ENCODE assay signal across 25 mouse cellular contexts in the genomic region with DNA sequence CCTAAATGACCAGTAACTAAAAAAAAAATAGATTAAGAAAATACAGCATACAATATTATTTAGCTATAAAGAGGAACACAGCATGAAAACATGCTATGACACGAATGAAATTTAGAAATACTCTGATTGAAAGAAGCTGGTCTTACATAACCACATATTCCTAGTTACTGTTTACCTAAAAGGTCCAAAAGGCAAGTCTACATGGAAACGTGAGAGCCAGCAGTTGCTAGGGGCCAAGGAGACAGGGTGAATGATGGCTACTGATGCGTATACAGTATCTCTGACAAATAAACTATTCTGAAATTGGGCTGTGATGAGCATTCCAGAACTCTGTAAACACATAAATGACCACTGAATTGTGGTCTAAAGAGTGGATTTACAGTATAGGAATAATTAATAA.
DNase-seq lines count a peak whose midpoint lies in the region; ATAC-seq and TF ChIP-seq lines count a peak whose summit lies in the region.
"Had no signal": no experiment of that assay in that cellular context is flagged by ENCODE, and none has a peak within 500 bp of the region (broad histone marks: within the 10 kb centered on the region; RNA-seq: fewer than 3 reads in every experiment).

No protein-coding gene starts in this region.

- peaks cover 6% of the 10 kb centered on the region; the same call in 1 of the 2 replicates for H3K4me1 ChIP-seq in kidney, adult 2 months (ENCODE audit: control insufficient read depth, insufficient read depth, low read length)
- no peaks in the 10 kb centered on the region for H3K4me1 ChIP-seq in kidney, embryonic 15.5 days
- no peaks in the 10 kb centered on the region for H3K4me1 ChIP-seq in kidney, postnatal 0 days (replicated peaks; ENCODE audit: insufficient read depth, low read length)
- no peaks in the 10 kb centered on the region for H3K4me1 ChIP-seq in kidney, embryonic 16.5 days (ENCODE audit: insufficient read depth, low read length)
- H3K4me1 ChIP-seq in liver, postnatal 0 days (ENCODE audit: insufficient read depth): no peaks in the 10 kb centered on the region
- H3K4me1 ChIP-seq in liver, embryonic 12.5 days: no peaks in the 10 kb centered on the region
- no peaks in the 10 kb centered on the region for H3K4me1 ChIP-seq in heart, embryonic 10.5 days
- H3K4me1 ChIP-seq: forebrain, embryonic 10.5 days; forebrain, embryonic 13.5 days; hindbrain, embryonic 12.5 days had no signal

- peak; percentile 78 for DNase-seq in kidney, adult 2 months
- peak; percentile 16 for DNase-seq in kidney, postnatal 0 days (ENCODE audit: low spot score)
- DNase-seq in liver, postnatal 0 days: no peak
- DNase-seq in kidney, postnatal 36 days: peak; percentile 28 to 59
- no peak for DNase-seq in heart, embryonic 10.5 days (ENCODE audit: low spot score)
- DNase-seq: adrenal gland, postnatal 10 days; adrenal gland, postnatal 36 days; B cell, adult 2 months; cerebellum, adult 18-20 months; cerebellum, adult 9-10 months; cerebellum, postnatal 14 days; gastrocnemius, postnatal 10 days; gastrocnemius, postnatal 36 days; heart, adult 2 months had no signal

- TF ChIP-seq CTCF in kidney, adult 2 months (conservative IDR thresholded peaks at IDR 0.05; ENCODE audit: insufficient read depth, insufficient read length, low read depth, low read length): no peak
- TF ChIP-seq CTCF in kidney, postnatal 0 days (IDR thresholded peaks at IDR 0.05; ENCODE audit: low read depth): no peak
- TF ChIP-seq CTCF in liver, postnatal 0 days (IDR thresholded peaks at IDR 0.05; ENCODE audit: low read depth): no peak

- no peak overlapping the region for H3K4me3 ChIP-seq in kidney, adult 2 months (ENCODE audit: insufficient read depth, low read depth, low read length)
- no peak overlapping the region for H3K4me3 ChIP-seq in kidney, embryonic 15.5 days (replicated peaks)
- H3K4me3 ChIP-seq in kidney, postnatal 0 days (replicated peaks; ENCODE audit: low read depth, low read length): no peak overlapping the region
- no peak overlapping the region for H3K4me3 ChIP-seq in kidney, embryonic 16.5 days (ENCODE audit: low read length)
- no peak overlapping the region for H3K4me3 ChIP-seq in liver, postnatal 0 days (ENCODE audit: low read depth, low read length)
- no peak overlapping the region for H3K4me3 ChIP-seq in liver, embryonic 12.5 days
- no peak overlapping the region for H3K4me3 ChIP-seq in heart, embryonic 10.5 days
- H3K4me3 ChIP-seq: forebrain, embryonic 10.5 days; forebrain, embryonic 13.5 days; heart, adult 2 months; hindbrain, embryonic 12.5 days had no signal

- TF ChIP-seq EP300 in liver, postnatal 0 days (IDR thresholded peaks at IDR 0.05; ENCODE audit: low read depth): no peak

- H3K27me3 ChIP-seq in kidney, adult 2 months (replicated peaks; ENCODE audit: control insufficient read depth, insufficient read depth, low read length): no peaks in the 10 kb centered on the region; the same call in 1 of the 2 replicates
- no peaks in the 10 kb centered on the region for H3K27me3 ChIP-seq in kidney, embryonic 15.5 days
- no peaks in the 10 kb centered on the region for H3K27me3 ChIP-seq in kidney, postnatal 0 days (ENCODE audit: insufficient read depth, low read length)
- no peaks in the 10 kb centered on the region for H3K27me3 ChIP-seq in kidney, embryonic 16.5 days (ENCODE audit: insufficient read depth, low read length)
- no peaks in the 10 kb centered on the region for H3K27me3 ChIP-seq in liver, postnatal 0 days (ENCODE audit: insufficient read depth, low read length)
- no peaks in the 10 kb centered on the region for H3K27me3 ChIP-seq in liver, embryonic 12.5 days (replicated peaks)
- no peaks in the 10 kb centered on the region for H3K27me3 ChIP-seq in heart, embryonic 10.5 days (ENCODE audit: insufficient read depth, poor library complexity, severe bottlenecking)
- H3K27me3 ChIP-seq: CH12.LX; forebrain, embryonic 13.5 days; hindbrain, embryonic 12.5 days had no signal

- no peaks in the 10 kb centered on the region for H3K9me3 ChIP-seq in kidney, embryonic 15.5 days (replicated peaks)
- no peaks in the 10 kb centered on the region for H3K9me3 ChIP-seq in kidney, postnatal 0 days (replicated peaks; ENCODE audit: low read length)
- peaks cover 3% of the 10 kb centered on the region for H3K9me3 ChIP-seq in kidney, embryonic 16.5 days (ENCODE audit: low read length)
- no peaks in the 10 kb centered on the region; the same call in 1 of the 2 replicates for H3K9me3 ChIP-seq in liver, postnatal 0 days (ENCODE audit: low read length)
- no peaks in the 10 kb centered on the region for H3K9me3 ChIP-seq in liver, embryonic 12.5 days (replicated peaks)
- no peaks in the 10 kb centered on the region for H3K9me3 ChIP-seq in heart, embryonic 10.5 days
- H3K9me3 ChIP-seq: forebrain, embryonic 10.5 days; forebrain, embryonic 13.5 days; G1E had no signal

- no peaks in the 10 kb centered on the region for H3K36me3 ChIP-seq in kidney, adult 2 months (ENCODE audit: control insufficient read depth, insufficient read depth, low read length)
- no peaks in the 10 kb centered on the region for H3K36me3 ChIP-seq in kidney, embryonic 15.5 days
- H3K36me3 ChIP-seq in kidney, postnatal 0 days (ENCODE audit: insufficient read depth, low read length): no peaks in the 10 kb centered on the region
- no peaks in the 10 kb centered on the region for H3K36me3 ChIP-seq in kidney, embryonic 16.5 days (ENCODE audit: insufficient read depth, low read length)
- H3K36me3 ChIP-seq in liver, postnatal 0 days (replicated peaks; ENCODE audit: insufficient read depth, low read length): no peaks in the 10 kb centered on the region
- no peaks in the 10 kb centered on the region for H3K36me3 ChIP-seq in liver, embryonic 12.5 days
- H3K36me3 ChIP-seq in heart, embryonic 10.5 days: no peaks in the 10 kb centered on the region
- H3K36me3 ChIP-seq: forebrain, embryonic 10.5 days; G1E; hindbrain, embryonic 12.5 days had no signal

- no peak overlapping the region for H3K9ac ChIP-seq in kidney, embryonic 15.5 days
- H3K9ac ChIP-seq in kidney, postnatal 0 days (ENCODE audit: low read depth, low read length): no peak overlapping the region
- no peak overlapping the region for H3K9ac ChIP-seq in kidney, embryonic 16.5 days (replicated peaks; ENCODE audit: low read length)
- H3K9ac ChIP-seq in liver, postnatal 0 days (replicated peaks): no peak overlapping the region
- H3K9ac ChIP-seq in liver, embryonic 12.5 days: no peak overlapping the region
- H3K9ac ChIP-seq: forebrain, embryonic 13.5 days; hindbrain, embryonic 12.5 days had no signal

- WGBS in kidney, adult 2 months: 32% methylated on average over 3 of the region's 3 CpGs
- WGBS in kidney, embryonic 15.5 days: 58% methylated on average over 3 of the region's 3 CpGs
- 51% methylated on average over 3 of the region's 3 CpGs for WGBS in kidney, postnatal 0 days
- 53% methylated on average over 3 of the region's 3 CpGs for WGBS in kidney, embryonic 16.5 days
- 50% methylated on average over 3 of the region's 3 CpGs for WGBS in liver, postnatal 0 days (ENCODE audit: insufficient replicate concordance)
- WGBS in liver, embryonic 12.5 days (ENCODE audit: insufficient replicate concordance): 52% methylated on average over 3 of the region's 3 CpGs
- 80% methylated on average over 3 of the region's 3 CpGs for WGBS in heart, embryonic 10.5 days

- ATAC-seq in kidney, embryonic 15.5 days (replicated peaks; ENCODE audit: low FRiP score): no peak
- ATAC-seq in kidney, postnatal 0 days (replicated peaks; ENCODE audit: low FRiP score, low read depth): no peak
- no peak for ATAC-seq in kidney, embryonic 16.5 days (ENCODE audit: low FRiP score, low TSS enrichment)
- peak; percentile 62 for ATAC-seq in liver, postnatal 0 days
- ATAC-seq in liver, embryonic 12.5 days: no peak
- ATAC-seq: forebrain, embryonic 13.5 days; forebrain, embryonic 16.5 days; Patski had no signal

- no peak for TF ChIP-seq POLR2A in kidney, adult 2 months (IDR thresholded peaks at IDR 0.05; ENCODE audit: low read depth, low read length)

- no peak overlapping the region for H3K27ac ChIP-seq in kidney, adult 2 months (ENCODE audit: insufficient read depth, low read depth, low read length)
- H3K27ac ChIP-seq in kidney, embryonic 15.5 days: no peak overlapping the region
- no peak overlapping the region for H3K27ac ChIP-seq in kidney, postnatal 0 days
- H3K27ac ChIP-seq in kidney, embryonic 16.5 days (ENCODE audit: low read length): no peak overlapping the region
- H3K27ac ChIP-seq in liver, postnatal 0 days (ENCODE audit: low read depth): no peak overlapping the region
- no peak overlapping the region for H3K27ac ChIP-seq in liver, embryonic 12.5 days
- no peak overlapping the region for H3K27ac ChIP-seq in heart, embryonic 10.5 days
- H3K27ac ChIP-seq: forebrain, embryonic 10.5 days; forebrain, embryonic 13.5 days; heart, adult 2 months; hindbrain, embryonic 12.5 days had no signal

- H3K4me2 ChIP-seq in kidney, embryonic 15.5 days: no peak overlapping the region
- no peak overlapping the region for H3K4me2 ChIP-seq in kidney, postnatal 0 days (ENCODE audit: low read length)
- H3K4me2 ChIP-seq in kidney, embryonic 16.5 days (replicated peaks; ENCODE audit: low read depth, low read length): no peak overlapping the region
- no peak overlapping the region for H3K4me2 ChIP-seq in liver, postnatal 0 days (ENCODE audit: low read depth, low read length)
- H3K4me2 ChIP-seq in liver, embryonic 12.5 days: no peak overlapping the region
- H3K4me2 ChIP-seq: forebrain, embryonic 13.5 days; heart, embryonic 11.5 days; hindbrain, embryonic 12.5 days had no signal

Comparison
In these comparisons a context has a peak if more than half of its experiments do, and no peak if none do; other contexts are left out.
1. DNase-seq: peak in kidney, adult 2 months (single experiment), kidney, postnatal 0 days (single experiment) and kidney, postnatal 36 days (2 of 2); none in liver, postnatal 0 days (single experiment) and heart, embryonic 10.5 days (single experiment).